Mouse (Mus musculus) erythroblast, embryonic 14.5 days (primary cell): ENCODE data around the gene Slc18a2. TPM values are rescaled to one million over a fixed set of nuclear protein-coding genes. Genes with fewer than 3 reads are reported as not detected.

Source experiments
- H3K27me3 ChIP-seq: 2 replicates; pipeline ENCODE4 v1.6.1; 2012; ENCODE audit warnings: inconsistent platforms; ENCODE audit not compliant: control insufficient read depth
- H3K36me3 ChIP-seq: 2 replicates; pipeline ENCODE4 v1.6.1; 2012; ENCODE audit warnings: mild to moderate bottlenecking, inconsistent platforms; ENCODE audit not compliant: control insufficient read depth
- H3K4me1 ChIP-seq: 2 replicates; pipeline ENCODE4 v1.6.1; 2012; ENCODE audit warnings: inconsistent platforms; ENCODE audit not compliant: control insufficient read depth
- H3K4me3 ChIP-seq: replicated peaks from 2 replicates; pipeline ENCODE3; 2012; ENCODE audit warnings: moderate library complexity, mild to moderate bottlenecking, inconsistent platforms
- H3K9me3 ChIP-seq: 2 replicates; pipeline ENCODE4 v1.6.1; 2012; ENCODE audit warnings: low read length, inconsistent platforms, mixed read lengths; ENCODE audit not compliant: control insufficient read depth
- GATA1 ChIP-seq: IDR thresholded peaks from 2 replicates; pipeline ENCODE4 v1.6.1; 2012; ENCODE audit warnings: low read length, inconsistent platforms, mixed read lengths
- TAL1 ChIP-seq: IDR thresholded peaks from 3 replicates; pipeline ENCODE4 v1.6.1; 2012; ENCODE audit warnings: low read length, inconsistent platforms, mixed read lengths
- polyA plus RNA-seq: library from polyadenylated mRNA; stranded (reverse); fragments of >175 nt; gene quantifications from 2 replicates; pipeline ENCODE4 v1.2.3, GENCODE M21; 2012

The Slc18a2 gene
- polyA plus RNA-seq = not detected in 2 replicates

DNA sequence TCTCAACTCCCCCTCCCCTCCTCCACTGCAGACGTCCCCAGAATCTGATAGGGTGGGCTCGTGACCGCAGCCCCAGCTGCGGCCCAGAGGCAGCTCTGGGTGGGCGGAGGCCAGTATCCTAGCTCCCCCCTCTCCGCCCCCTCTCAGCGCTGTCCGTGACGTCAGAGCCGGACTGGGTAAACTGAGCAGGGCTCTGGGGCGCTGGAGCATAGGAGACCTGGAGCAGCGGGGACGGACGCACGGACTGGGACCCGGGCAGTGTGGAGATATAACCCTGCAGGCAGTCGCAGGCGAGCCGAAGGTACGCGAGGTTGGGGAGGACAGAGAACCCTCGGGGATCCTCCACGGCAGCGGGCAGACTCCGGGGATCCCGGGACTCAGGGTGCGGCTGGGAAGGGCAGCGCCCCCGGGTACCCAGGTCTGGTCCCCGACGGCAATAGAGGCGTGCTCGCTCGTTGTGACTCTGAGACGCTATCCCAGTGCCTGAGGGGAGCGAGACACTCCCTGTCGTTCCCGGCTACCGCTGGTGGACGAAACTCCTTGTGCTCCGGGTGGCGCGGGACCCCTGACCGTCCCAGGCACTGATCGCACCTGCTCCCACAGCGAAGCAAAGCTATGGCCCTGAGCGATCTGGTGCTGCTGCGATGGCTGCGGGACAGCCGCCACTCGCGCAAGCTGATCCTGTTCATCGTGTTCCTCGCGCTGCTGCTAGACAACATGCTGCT, at the start of gene Slc18a2:
Gene Slc18a2 (plus strand): TSS at position 179 of the 725 bp plus-strand sequence.
- TF ChIP-seq GATA1 (no peak), TAL1 (no peak)
- Histone ChIP-seq H3K4me3 (peak within 1 kb of the TSS; percentile 35), H3K27me3 (peaks cover 40% of the 10 kb centered on the region), H3K36me3 (no peaks in the 10 kb centered on the region), H3K4me1 (peaks cover 12% of the 10 kb centered on the region), H3K9me3 (peaks cover 2% of the 10 kb centered on the region; the same call in 1 of the 2 replicates)

DNA sequence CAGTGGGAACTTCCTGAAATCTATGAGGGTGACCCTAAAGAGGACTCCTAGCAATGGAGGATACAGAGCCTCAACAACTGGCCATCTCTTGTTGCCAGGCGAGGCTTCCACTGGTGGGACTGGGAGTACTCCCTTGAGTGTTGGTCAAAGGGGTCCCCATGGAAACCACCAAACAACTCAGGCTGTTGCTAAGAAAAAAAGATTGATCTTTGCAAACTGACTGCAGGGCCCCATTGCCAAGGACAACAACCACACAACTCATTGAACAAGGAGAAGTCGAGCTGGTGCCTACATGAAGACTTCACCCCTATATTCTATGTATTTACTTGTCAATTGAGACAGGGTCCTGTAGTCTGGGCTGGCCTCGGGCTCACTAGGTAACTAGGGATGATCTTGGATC, 43.8 kb upstream of the Slc18a2 start:
- H3K36me3 ChIP-seq = no peaks in the 10 kb centered on the region
- H3K4me1 ChIP-seq = no peaks in the 10 kb centered on the region
- H3K27me3 ChIP-seq = no peaks in the 10 kb centered on the region
- H3K9me3 ChIP-seq = 0 out of 2 replicates have a peak, but pooled peaks cover 2% of the 10 kb centered on the region
- H3K4me3 ChIP-seq = no peak overlapping the region
- TF ChIP-seq GATA1 = no peak

DNA sequence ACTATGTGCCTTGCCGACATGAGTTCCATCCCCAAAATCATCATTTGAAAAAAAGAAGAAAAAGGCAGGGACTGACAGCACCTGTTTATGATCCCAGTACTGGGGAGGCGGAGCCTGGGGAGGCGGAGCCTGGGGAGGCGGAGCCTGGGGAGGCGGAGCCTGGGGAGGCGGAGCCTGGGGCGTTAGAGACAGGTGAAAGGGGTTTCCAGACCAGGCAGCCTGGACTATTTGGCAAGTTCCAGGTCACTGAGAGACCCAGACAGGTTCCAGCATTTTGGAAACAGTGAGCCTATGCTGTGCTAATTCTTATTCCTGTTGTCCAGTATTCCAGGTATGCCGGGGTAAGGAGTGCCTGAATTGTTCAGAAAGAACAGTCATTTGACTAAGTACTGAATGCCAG, 41.7 kb upstream of the Slc18a2 start, which contains the start of gene Kcnk18:
Gene Kcnk18 (plus strand): TSS at position 224 of the 400 bp plus-strand sequence.
- no peaks in the 10 kb centered on the region for H3K36me3 ChIP-seq
- TF ChIP-seq GATA1 (no peak), TAL1 (no peak)
- H3K9me3 ChIP-seq = 0 out of 2 replicates have a peak, but pooled peaks cover 2% of the 10 kb centered on the region

GRCm38 (mm10) chr19:59221131-59221530, 39.6 kb upstream of the Slc18a2 start:
- Histone ChIP-seq H3K4me1 (no peaks in the 10 kb centered on the region), H3K27me3 (no peaks in the 10 kb centered on the region), H3K36me3 (no peaks in the 10 kb centered on the region), H3K9me3 (0 out of 2 replicates have a peak, but pooled peaks cover 2% of the 10 kb centered on the region), H3K4me3 (no peak overlapping the region)
- TF ChIP-seq TAL1 = no peak

More for the DNA sequence above, 41.7 kb upstream of the Slc18a2 start, which contains the start of gene Kcnk18:
- no peaks in the 10 kb centered on the region for H3K27me3 ChIP-seq
- no peaks in the 10 kb centered on the region for H3K4me1 ChIP-seq
- no peak within 1 kb of the TSS for H3K4me3 ChIP-seq

GRCm38 (mm10) chr19:59228376-59228775, 32.3 kb upstream of the Slc18a2 start:
- no peaks in the 10 kb centered on the region for H3K36me3 ChIP-seq

DNA sequence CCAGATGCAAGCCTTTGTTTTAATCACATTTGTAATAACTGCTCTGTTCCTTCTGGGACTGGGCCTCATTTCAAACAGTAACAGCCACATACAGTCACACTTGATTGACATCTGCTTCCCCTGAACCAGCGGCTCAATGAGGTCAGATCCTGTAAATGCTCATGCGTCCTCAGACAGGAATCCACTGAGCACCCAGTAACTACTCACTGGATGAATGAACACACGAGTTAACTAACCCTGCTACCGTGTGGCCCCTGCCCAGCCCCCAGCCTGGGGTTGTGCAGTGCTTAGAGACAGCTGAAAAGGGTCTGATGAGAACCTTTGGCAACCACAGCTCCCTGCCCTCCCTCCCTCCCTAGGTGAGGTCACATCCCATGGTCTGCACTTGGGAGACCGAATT, 27.9 kb upstream of the Slc18a2 start:
- Histone ChIP-seq H3K4me1 (no peaks in the 10 kb centered on the region), H3K4me3 (no peak overlapping the region), H3K9me3 (no peaks in the 10 kb centered on the region), H3K27me3 (no peaks in the 10 kb centered on the region), H3K36me3 (no peaks in the 10 kb centered on the region)
- no peak for TF ChIP-seq GATA1
- TF ChIP-seq TAL1 = no peak

More at GRCm38 (mm10) chr19:59228376-59228775, 32.3 kb upstream of the Slc18a2 start:
- no peaks in the 10 kb centered on the region for H3K27me3 ChIP-seq
- H3K4me1 ChIP-seq = no peaks in the 10 kb centered on the region
- no peak overlapping the region for H3K4me3 ChIP-seq
- TF ChIP-seq TAL1 (no peak), GATA1 (no peak)
- H3K9me3 ChIP-seq = no peaks in the 10 kb centered on the region

GRCm38 (mm10) chr19:59235001-59235400, 25.7 kb upstream of the Slc18a2 start:
- H3K9me3 ChIP-seq = no peaks in the 10 kb centered on the region
- no peaks in the 10 kb centered on the region for H3K4me1 ChIP-seq
- TF ChIP-seq TAL1 = no peak
- no peak for TF ChIP-seq GATA1
- H3K27me3 ChIP-seq = no peaks in the 10 kb centered on the region; the same call in 1 of the 2 replicates
- H3K36me3 ChIP-seq = no peaks in the 10 kb centered on the region
- H3K4me3 ChIP-seq = no peak overlapping the region

DNA sequence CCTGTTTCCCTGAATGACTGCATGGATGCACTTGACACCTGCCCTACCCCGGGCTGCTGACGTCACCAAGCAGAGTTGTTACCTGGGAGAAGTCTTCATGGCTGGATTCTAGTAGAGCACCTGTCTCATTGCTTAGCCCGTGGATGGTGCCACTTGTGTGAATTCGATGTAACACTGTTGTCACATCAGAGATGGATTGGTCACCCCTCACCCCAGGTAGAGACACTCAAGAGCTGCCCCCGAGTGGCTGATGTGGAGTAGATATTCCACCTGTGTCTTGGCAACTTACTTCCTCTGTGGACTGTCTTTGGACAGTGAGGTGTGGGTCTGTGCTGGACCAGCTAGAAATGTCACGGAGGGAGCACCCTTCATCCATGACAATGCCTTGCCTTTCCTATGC, 24.6 kb upstream of the Slc18a2 start:
- Histone ChIP-seq H3K36me3 (no peaks in the 10 kb centered on the region), H3K4me3 (no peak overlapping the region), H3K4me1 (no peaks in the 10 kb centered on the region), H3K27me3 (no peaks in the 10 kb centered on the region; the same call in 1 of the 2 replicates), H3K9me3 (no peaks in the 10 kb centered on the region)
- TF ChIP-seq GATA1 = no peak
- no peak for TF ChIP-seq TAL1

- Histone ChIP-seq H3K4me3 (no peak overlapping the region), H3K4me1 (no peaks in the 10 kb centered on the region), H3K27me3 (no peaks in the 10 kb centered on the region; the same call in 1 of the 2 replicates), H3K9me3 (no peaks in the 10 kb centered on the region), H3K36me3 (no peaks in the 10 kb centered on the region)
- TF ChIP-seq GATA1 (no peak), TAL1 (no peak)
Measured at GRCm38 (mm10) chr19:59238630-59239029, 22.1 kb upstream of the Slc18a2 start.
